In the genomic region with DNA sequence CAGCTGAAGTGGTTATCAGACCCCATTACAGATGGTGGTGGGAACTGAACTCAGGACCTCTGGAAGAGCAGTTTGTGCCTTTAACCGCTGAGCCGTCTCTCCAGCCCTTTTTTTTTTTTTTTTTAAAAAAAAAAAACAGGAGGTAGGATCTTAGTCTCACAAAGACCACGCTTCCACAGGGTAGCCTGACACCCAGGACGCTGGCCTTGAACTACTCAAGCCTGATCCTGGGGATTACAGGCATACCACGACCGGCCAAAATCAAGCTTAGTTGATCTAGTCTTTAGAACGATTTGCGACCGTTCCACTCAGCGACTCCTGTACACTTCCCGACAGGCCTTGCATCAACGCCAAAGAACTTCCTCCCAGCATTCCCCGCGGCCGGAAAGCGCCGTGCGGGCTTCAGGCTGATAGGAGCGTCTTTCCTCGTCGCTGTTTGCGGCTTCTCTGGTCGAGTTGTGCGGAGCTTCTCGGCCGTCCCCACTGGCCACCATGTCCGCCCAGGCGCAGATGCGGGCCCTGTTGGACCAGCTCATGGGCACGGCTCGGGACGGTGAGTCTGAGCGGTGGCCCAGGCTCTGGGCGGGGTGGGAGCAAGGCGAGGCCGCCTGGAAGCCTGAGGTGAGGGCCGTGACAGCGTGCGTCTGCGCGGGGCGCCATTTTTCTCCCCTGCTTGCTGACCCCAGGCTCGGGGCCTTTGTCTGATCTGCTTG, we compare ENCODE assay signal across 8 mouse cellular contexts. TPM values are rescaled to one million over a fixed set of nuclear protein-coding genes. Genes with fewer than 3 reads are reported as not detected.
DNase-seq lines count a peak whose midpoint lies in the region; ATAC-seq and TF ChIP-seq lines count a peak whose summit lies in the region.

A gene (plus strand): TSS at position 358 of the 713 bp plus-strand sequence.

- WGBS in forebrain, embryonic 14.5 days = under 1% methylated on average over 43 of the region's 43 CpGs
- 1% methylated on average over 42 of the region's 43 CpGs for WGBS in neural tube, embryonic 15.5 days

- peaks cover 30% of the 10 kb centered on the region for H3K36me3 ChIP-seq in ES-Bruce4 (ENCODE audit: control insufficient read depth, insufficient read depth, low read length, poor library complexity, severe bottlenecking)
- H3K36me3 ChIP-seq in forebrain, embryonic 14.5 days (ENCODE audit: control insufficient read depth, insufficient read depth, low read length) = peaks cover 20% of the 10 kb centered on the region
- peaks cover 14% of the 10 kb centered on the region for H3K36me3 ChIP-seq in neural tube, embryonic 15.5 days

- H3K27me3 ChIP-seq in ES-Bruce4 (ENCODE audit: control insufficient read depth, insufficient read depth, low read length, poor library complexity, severe bottlenecking) = no peaks in the 10 kb centered on the region
- H3K27me3 ChIP-seq in forebrain, embryonic 14.5 days (replicated peaks; ENCODE audit: control insufficient read depth, insufficient read depth, low read length) = no peaks in the 10 kb centered on the region
- peaks cover 5% of the 10 kb centered on the region for H3K27me3 ChIP-seq in neural tube, embryonic 15.5 days (replicated peaks)

- intact Hi-C loops in heart, postnatal 14 days (cut with DNase I) = loop anchor here (10.0 kb wide), 1 partner anchor 952 kb away; a partner anchor contains a TSS

- TF ChIP-seq EP300 in ES-Bruce4 (IDR thresholded peaks at IDR 0.05; ENCODE audit: insufficient read depth, low read depth, low read length) = no peak

- DNase-seq in forebrain, embryonic 14.5 days (ENCODE audit: low spot score) = peak; percentile 98
- DNase-seq in heart, postnatal 14 days = peak; percentile 90 to 94
- peak; percentile 94 for DNase-seq in layer of hippocampus, adult 11-12 months (ENCODE audit: low spot score)
- DNase-seq in lung, adult 18-20 months = peak; percentile 94 to 95
- DNase-seq in testis, postnatal 14 days (ENCODE audit: low spot score) = peak; percentile 94

- peak within 1 kb of the TSS; percentile 86 for H3K27ac ChIP-seq in ES-Bruce4 (ENCODE audit: insufficient read depth, low read length)
- peak within 1 kb of the TSS; percentile 97 for H3K27ac ChIP-seq in forebrain, embryonic 14.5 days (ENCODE audit: low read depth, low read length)
- H3K27ac ChIP-seq in neural tube, embryonic 15.5 days (replicated peaks) = peak within 1 kb of the TSS; percentile 99

- peak; percentile 91; the same call in 1 of the 2 replicates for ATAC-seq in cerebellum, adult (ENCODE audit: insufficient number of reproducible peaks, low FRiP score, low TSS enrichment)
- ATAC-seq in forebrain, embryonic 14.5 days = peak; percentile 98
- peak; percentile 97 for ATAC-seq in neural tube, embryonic 15.5 days (ENCODE audit: low FRiP score)

- H3K4me3 ChIP-seq in ES-Bruce4 (ENCODE audit: low read depth, low read length) = peak within 1 kb of the TSS; percentile 92
- peak within 1 kb of the TSS; percentile 94 for H3K4me3 ChIP-seq in forebrain, embryonic 14.5 days (ENCODE audit: low read depth, low read length)
- peak within 1 kb of the TSS; percentile 96 for H3K4me3 ChIP-seq in neural tube, embryonic 15.5 days (replicated peaks)

- peak; percentile 95 for TF ChIP-seq POLR2A in ES-Bruce4 (IDR thresholded peaks at IDR 0.05; ENCODE audit: insufficient read depth, low read length)

- peak within 1 kb of the TSS; percentile 85 for H3K4me2 ChIP-seq in forebrain, embryonic 14.5 days (ENCODE audit: low read length)
- H3K4me2 ChIP-seq in neural tube, embryonic 15.5 days = peak within 1 kb of the TSS; percentile 77

- peak within 1 kb of the TSS; percentile 96 for H3K9ac ChIP-seq in ES-Bruce4 (ENCODE audit: low read depth, poor library complexity, severe bottlenecking)
- peak within 1 kb of the TSS; percentile 97 for H3K9ac ChIP-seq in forebrain, embryonic 14.5 days (ENCODE audit: low read length)
- H3K9ac ChIP-seq in neural tube, embryonic 15.5 days (replicated peaks) = peak within 1 kb of the TSS; percentile 97

- H3K4me1 ChIP-seq in ES-Bruce4 (ENCODE audit: control insufficient read depth, insufficient read depth, low read length) = no peaks in the 10 kb centered on the region
- peaks cover 9% of the 10 kb centered on the region for H3K4me1 ChIP-seq in forebrain, embryonic 14.5 days (ENCODE audit: control insufficient read depth, insufficient read depth, low read length)
- H3K4me1 ChIP-seq in neural tube, embryonic 15.5 days = peaks cover 19% of the 10 kb centered on the region

- no peak for TF ChIP-seq CTCF in ES-Bruce4 (IDR thresholded peaks at IDR 0.05; ENCODE audit: low read depth, low read length)

- H3K9me3 ChIP-seq in ES-Bruce4 (replicated peaks; ENCODE audit: control insufficient read depth, insufficient read depth, low read length, poor library complexity, severe bottlenecking) = no peaks in the 10 kb centered on the region
- no peaks in the 10 kb centered on the region for H3K9me3 ChIP-seq in forebrain, embryonic 14.5 days (replicated peaks; ENCODE audit: control insufficient read depth, low read length)
- H3K9me3 ChIP-seq in neural tube, embryonic 15.5 days (replicated peaks) = no peaks in the 10 kb centered on the region

RNA-seq across cellular contexts. Expression of the gene that starts here (rescaled TPM):
- 105 and 110 TPM in 2 replicates for polyA plus RNA-seq in ES-Bruce4 (2011; ENCODE audit: insufficient read depth, insufficient read length, low read depth, missing spikeins)
- 81.4 and 101 TPM in 2 replicates for polyA plus RNA-seq in forebrain, embryonic 14.5 days (2014; fragmentation: Nextera tagmentation; extraction: Ambion mirVana)
- total RNA-seq in heart, postnatal 14 days (2021) = 10 to 100 TPM; 24.9 to 26.3 TPM
- 97.7 and 102 TPM in 2 replicates for polyA plus RNA-seq in neural tube, embryonic 15.5 days (2015; fragmentation: Nextera tagmentation; extraction: Ambion mirVana)

Comparison
In these comparisons a context has a peak if more than half of its experiments do, and no peak if none do; other contexts are left out.
1. Peak in every context shown above with its lines: DNase-seq, ATAC-seq, H3K4me3 ChIP-seq and H3K27ac ChIP-seq.